ENCODE assay signal across 10 mouse cellular contexts in the genomic region with DNA sequence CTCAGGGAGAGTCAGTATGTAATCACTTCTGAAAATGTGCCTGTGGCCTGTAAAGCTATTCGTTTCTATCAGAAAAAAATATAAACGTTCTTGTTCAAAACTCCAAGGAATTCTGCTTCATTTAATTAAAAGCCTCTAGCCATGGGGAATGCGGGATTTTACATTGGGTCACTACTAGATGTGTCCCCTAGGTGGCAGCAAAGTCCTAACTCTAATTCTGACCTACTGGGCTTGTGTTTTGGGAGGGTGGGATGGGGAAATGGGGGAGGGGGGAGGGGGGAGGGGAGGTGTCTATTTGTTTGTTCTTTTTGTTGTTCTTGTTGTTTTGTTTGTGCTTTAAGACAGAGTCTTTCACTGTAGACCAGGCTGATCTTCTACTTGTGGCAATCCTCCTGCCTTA. TPM values are rescaled to one million over a fixed set of nuclear protein-coding genes. Genes with fewer than 3 reads are reported as not detected.
DNase-seq lines count a peak whose midpoint lies in the region; ATAC-seq lines count a peak whose summit lies in the region.
"Had no signal": no experiment of that assay in that cellular context is flagged by ENCODE, and none has a peak within 500 bp of the region (broad histone marks: within the 10 kb centered on the region; RNA-seq: fewer than 3 reads in every experiment).

No protein-coding gene starts in this region.

- no peaks in the 10 kb centered on the region for H3K9me3 ChIP-seq in midbrain, embryonic 14.5 days (ENCODE audit: control insufficient read depth, low read length)
- H3K9me3 ChIP-seq: embryonic facial prominence, embryonic 12.5 days; stomach, embryonic 15.5 days had no signal

- intact Hi-C loops in heart, postnatal 25 days (cut with DNase I) = no loop called here

- H3K27ac ChIP-seq in midbrain, embryonic 14.5 days (replicated peaks; ENCODE audit: low read depth, low read length) = no peak overlapping the region
- H3K27ac ChIP-seq: embryonic facial prominence, embryonic 12.5 days; stomach, embryonic 15.5 days had no signal

- no peak overlapping the region for H3K9ac ChIP-seq in midbrain, embryonic 14.5 days (replicated peaks; ENCODE audit: low read length)
- H3K9ac ChIP-seq: embryonic facial prominence, embryonic 12.5 days; stomach, embryonic 15.5 days had no signal

- no peak overlapping the region for H3K4me2 ChIP-seq in midbrain, embryonic 14.5 days (ENCODE audit: low read length)
- H3K4me2 ChIP-seq: embryonic facial prominence, embryonic 12.5 days; stomach, embryonic 15.5 days had no signal

- no peak overlapping the region for H3K4me3 ChIP-seq in midbrain, embryonic 14.5 days (replicated peaks; ENCODE audit: low read depth, low read length)
- H3K4me3 ChIP-seq: embryonic facial prominence, embryonic 12.5 days; stomach, embryonic 15.5 days had no signal

- peak; percentile 27 to 36 for DNase-seq in heart, adult 9 months (ENCODE audit: low spot score in 2 of 2)
- DNase-seq in heart, postnatal 25 days (ENCODE audit: low spot score) = no peak
- DNase-seq in A20 (ENCODE audit: low read depth, low spot score) (peak; percentile 43), NIH3T3 (ENCODE audit: low read depth) (peak; percentile 83)
- peak; percentile 85 for DNase-seq in embryo, embryonic 10.5 days (ENCODE audit: low spot score)
- peak; percentile 67 for DNase-seq in layer of hippocampus, adult 9-10 months (ENCODE audit: low spot score)
- DNase-seq in midbrain, embryonic 14.5 days = peak; percentile 84

- no peaks in the 10 kb centered on the region for H3K4me1 ChIP-seq in midbrain, embryonic 14.5 days (ENCODE audit: control insufficient read depth, insufficient read depth, low read length)
- H3K4me1 ChIP-seq: embryonic facial prominence, embryonic 12.5 days; stomach, embryonic 15.5 days had no signal

- H3K27me3 ChIP-seq in midbrain, embryonic 14.5 days (ENCODE audit: control insufficient read depth, insufficient read depth, low read length) = no peaks in the 10 kb centered on the region
- H3K27me3 ChIP-seq: embryonic facial prominence, embryonic 12.5 days; stomach, embryonic 15.5 days had no signal

- 2% methylated on average over 3 of the region's 3 CpGs for WGBS in midbrain, embryonic 14.5 days

- ATAC-seq in midbrain, embryonic 14.5 days (ENCODE audit: low FRiP score, low TSS enrichment) = no peak
- ATAC-seq in megakaryocyte-erythroid progenitor cell, adult 5-6 weeks (replicated peaks; ENCODE audit: low FRiP score, low TSS enrichment, poor library complexity, severe bottlenecking) = no peak

- no peaks in the 10 kb centered on the region for H3K36me3 ChIP-seq in midbrain, embryonic 14.5 days (ENCODE audit: control insufficient read depth, insufficient read depth, low read length)
- H3K36me3 ChIP-seq: embryonic facial prominence, embryonic 12.5 days; stomach, embryonic 15.5 days had no signal

RNA-seq across cellular contexts. Expression of gene Specc1, which starts 7.2 kb away (rescaled TPM):
- 10 to 100 TPM in 1 of 2 experiments, 1 to 10 TPM in 1; 9.6 to 16.5 TPM for total RNA-seq in heart, postnatal 25 days (2021)
- 9.7 and 16.6 TPM in 2 replicates for polyA plus RNA-seq in midbrain, embryonic 14.5 days (2014; fragmentation: Nextera tagmentation; extraction: Ambion mirVana)
- total RNA-seq in megakaryocyte-erythroid progenitor cell, adult 5-6 weeks (2014; fragmentation: Nextera tagmentation) = 35.8 and 41.4 TPM in 2 replicates
- total RNA-seq in megakaryocyte-erythroid progenitor cell, adult 5-6 weeks (2017) = 43.9 and 65.4 TPM in 2 replicates

RNA-seq across cellular contexts. Expression of gene Akap10, which starts 19.3 kb away (rescaled TPM):
- total RNA-seq in heart, postnatal 25 days (2021) = 10 to 100 TPM; 14.1 to 14.5 TPM
- polyA plus RNA-seq in midbrain, embryonic 14.5 days (2014; fragmentation: Nextera tagmentation; extraction: Ambion mirVana) = 11.1 and 16.7 TPM in 2 replicates
- total RNA-seq in megakaryocyte-erythroid progenitor cell, adult 5-6 weeks (2014; fragmentation: Nextera tagmentation) = 20.6 and 23.5 TPM in 2 replicates
- total RNA-seq in megakaryocyte-erythroid progenitor cell, adult 5-6 weeks (2017) = 21.6 and 27.2 TPM in 2 replicates
